Mouse (Mus musculus) heart, postnatal 25 days (tissue): ENCODE data around the gene Nfatc3. TPM values are rescaled to one million over a fixed set of nuclear protein-coding genes. Genes with fewer than 3 reads are reported as not detected.
A peak's percentile ranks its signal among the peaks of the same experiment; 100 is the strongest.
"Not testable (repeated sequence)": the region's sequence is repeated elsewhere in the genome, so short reads cannot be mapped to it uniquely, and the experiment has no call there.

Source experiments
- DNase-seq: peaks from one replicate; pipeline ENCODE4 v3.0.0; 2022; ENCODE audit warnings: low spot score
- intact Hi-C: fragments of 180-260 bp; cut with DNase I; formaldehyde crosslinking; loops from one replicate; pipeline ENCODE4 v1.15.1; 2025
- total RNA-seq, 2 experiments: library from RNA; stranded (reverse); gene quantifications; 2 replicates each; pipeline ENCODE4 v1.2.3; 2021

Nfatc3 gene
- total RNA-seq, result 10 to 100 TPM; 19.3 to 21.7 TPM

- intact Hi-C loops, result no loop called here
- peak; percentile 96 for DNase-seq
Observed at GRCm38 (mm10) chr8:106058731-106059612, at the start of gene Nfatc3. Gene Nfatc3, plus strand, starts transcription at chr8:106058840.

GRCm38 (mm10) chr8:106010748-106011642, 47.6 kb upstream of the Nfatc3 start:
- peak; percentile 78 for DNase-seq
- intact Hi-C loops, result no loop called here

GRCm38 (mm10) chr8:106011643-106011986, 47.0 kb upstream of the Nfatc3 start, which contains the start of gene Ddx28:
Gene Ddx28, minus strand, starts transcription at chr8:106011882.
- no peak for DNase-seq
- intact Hi-C loops, result no loop called here

- intact Hi-C loops, DNase-seq: not testable (repeated sequence)
Observed at GRCm38 (mm10) chr8:106012203-106012602, 46.4 kb upstream of the Nfatc3 start.

- DNase-seq, result no peak
- intact Hi-C loops, result no loop called here
Observed at GRCm38 (mm10) chr8:106016284-106016683, 42.4 kb upstream of the Nfatc3 start.

- intact Hi-C loops, result no loop called here
- no peak for DNase-seq
Observed at GRCm38 (mm10) chr8:106017130-106017529, 41.5 kb upstream of the Nfatc3 start.

GRCm38 (mm10) chr8:106018039-106018438, 40.6 kb upstream of the Nfatc3 start:
- intact Hi-C loops, result no loop called here
- DNase-seq, result no peak

GRCm38 (mm10) chr8:106022483-106022882, 36.2 kb upstream of the Nfatc3 start:
- intact Hi-C loops, result loop anchor here (1.0 to 5.0 kb wide), 3 partner anchors 31 to 310 kb away; partner anchors contain the start of gene Dus2
- DNase-seq, result peak; percentile 13

- no peak for DNase-seq
- intact Hi-C loops, result no loop called here
Observed at GRCm38 (mm10) chr8:106038721-106039120, 19.9 kb upstream of the Nfatc3 start.

- intact Hi-C loops, result no loop called here
Observed at GRCm38 (mm10) chr8:106039605-106040004, 19.0 kb upstream of the Nfatc3 start.

GRCm38 (mm10) chr8:106040218-106040617, 18.4 kb upstream of the Nfatc3 start:
- intact Hi-C loops, result no loop called here
- no peak for DNase-seq

More at GRCm38 (mm10) chr8:106039605-106040004, 19.0 kb upstream of the Nfatc3 start:
- no peak for DNase-seq

- no peak for DNase-seq
- intact Hi-C loops, result no loop called here
Observed at GRCm38 (mm10) chr8:106043055-106043454, 15.6 kb upstream of the Nfatc3 start.

- DNase-seq, result peak; percentile 33
- intact Hi-C loops, result no loop called here
Observed at GRCm38 (mm10) chr8:106044151-106044550, 14.5 kb upstream of the Nfatc3 start.

- no peak for DNase-seq
- intact Hi-C loops, result no loop called here
Observed at GRCm38 (mm10) chr8:106046872-106047559, 11.6 kb upstream of the Nfatc3 start.

- intact Hi-C loops, result no loop called here
- no peak for DNase-seq
Observed at GRCm38 (mm10) chr8:106047854-106048630, 10.6 kb upstream of the Nfatc3 start.

GRCm38 (mm10) chr8:106049840-106050239, 8.8 kb upstream of the Nfatc3 start:
- DNase-seq, result no peak
- intact Hi-C loops, result no loop called here

- DNase-seq, result no peak
- intact Hi-C loops, result no loop called here
Observed at GRCm38 (mm10) chr8:106051068-106051467, 7.6 kb upstream of the Nfatc3 start.

GRCm38 (mm10) chr8:106052510-106053089, 6.0 kb upstream of the Nfatc3 start:
- intact Hi-C loops, result no loop called here
- DNase-seq, result no peak
